Mouse (Mus musculus): ENCODE data around the gene Ncapd3. TPM values are rescaled to one million over a fixed set of nuclear protein-coding genes. Genes with fewer than 3 reads are reported as not detected.

Gene Ncapd3
- total and polyA plus RNA-seq, 3 experiments, result 29.9 to 39.2 (median 33.7) TPM

DNA sequence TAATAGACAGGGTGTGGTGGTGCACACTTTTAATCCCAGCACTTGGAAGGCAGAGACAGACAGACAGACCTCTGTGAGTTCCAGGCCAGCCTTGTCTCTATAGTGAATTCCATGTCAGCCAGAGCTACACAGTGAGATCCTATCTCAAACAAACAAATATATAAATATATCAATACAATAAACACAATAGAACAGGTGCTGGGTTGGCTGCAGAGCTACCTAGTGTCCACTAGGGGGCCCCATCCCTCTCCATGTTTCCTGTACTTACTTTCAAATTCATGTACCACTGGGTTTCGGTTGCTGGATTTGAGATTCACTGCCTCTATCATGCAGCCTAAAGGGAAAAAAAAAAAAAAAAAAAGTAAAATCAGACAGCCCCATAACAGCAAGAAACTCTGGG lies 76.1 kb downstream of the Ncapd3 start:
- H3K9me3 ChIP-seq (replicated peaks; ENCODE audit: low read length), result peaks cover 12% of the 10 kb centered on the region
- H3K27ac ChIP-seq (ENCODE audit: insufficient read depth, low read depth), result no peak overlapping the region
- DNase-seq (ENCODE audit: extremely low read depth), result peak; percentile 27
- H3K4me1 ChIP-seq (ENCODE audit: control insufficient read depth in 1 of 2, insufficient read depth in 2 of 2), result peaks cover 3 to 10% of the 10 kb centered on the region in 2 experiments; a peak in 3 of 4 replicates
- no peak for TF ChIP-seq JUND (conservative IDR thresholded peaks at IDR 0.05; ENCODE audit: low read depth, low read length)
- TF ChIP-seq PAX5 (IDR thresholded peaks at IDR 0.05; ENCODE audit: low read length), result no peak
- TF ChIP-seq POLR2A (IDR thresholded peaks at IDR 0.05; ENCODE audit: low read depth, low read length), result no peak
- TF ChIP-seq RAD21 (IDR thresholded peaks at IDR 0.05; ENCODE audit: low read depth, low read length), result peak; percentile 49
- peak; percentile 29; the same call in 1 of the 2 replicates for TF ChIP-seq IRF4 (IDR thresholded peaks at IDR 0.05; ENCODE audit: low read depth, low read length)
- TF ChIP-seq SMC3 (IDR thresholded peaks at IDR 0.05; ENCODE audit: low read depth, low read length), result peak; percentile 56
- peak; percentile 37 to 71; a peak in 3 of 4 replicates for TF ChIP-seq CTCF (conservative IDR thresholded peaks at IDR 0.05 in 1 of 2, IDR thresholded peaks at IDR 0.05 in 1 of 2; ENCODE audit: low read depth in 2 of 2, low read length in 2 of 2)
- dilution Hi-C loops (cut with MboI; ENCODE audit: extremely low pct_ligation_motif_present, extremely low pct_unique_long_range_greater_than_20kb, low sequenced_read_pairs) (no loop called here), in situ Hi-C loops (cut with MboI; ENCODE audit: low pct_ligation_motif_present, low pct_unique_long_range_greater_than_20kb, low sequenced_read_pairs) (no loop called here)
- no peak overlapping the region for H3K4me2 ChIP-seq (ENCODE audit: insufficient read depth, low read depth, poor library complexity, severe bottlenecking)
- peaks cover 0 to 15% of the 10 kb centered on the region in 2 experiments for H3K36me3 ChIP-seq (replicated peaks in 1 of 2; ENCODE audit: control insufficient read depth in 1 of 2, insufficient read depth in 1 of 2, low read length in 1 of 2)
- H3K9ac ChIP-seq (ENCODE audit: insufficient read depth, low read depth), result no peak overlapping the region
- H3K79me2 ChIP-seq (replicated peaks; ENCODE audit: control insufficient read depth, extremely low read depth, insufficient read depth, poor library complexity, severe bottlenecking), result no peaks in the 10 kb centered on the region
- no peak overlapping the region for H3K4me3 ChIP-seq (replicated peaks in 1 of 3; ENCODE audit: low read depth in 2 of 3, low read length in 2 of 3, poor library complexity in 1 of 3)
- H3K27me3 ChIP-seq (replicated peaks), result no peaks in the 10 kb centered on the region

DNA sequence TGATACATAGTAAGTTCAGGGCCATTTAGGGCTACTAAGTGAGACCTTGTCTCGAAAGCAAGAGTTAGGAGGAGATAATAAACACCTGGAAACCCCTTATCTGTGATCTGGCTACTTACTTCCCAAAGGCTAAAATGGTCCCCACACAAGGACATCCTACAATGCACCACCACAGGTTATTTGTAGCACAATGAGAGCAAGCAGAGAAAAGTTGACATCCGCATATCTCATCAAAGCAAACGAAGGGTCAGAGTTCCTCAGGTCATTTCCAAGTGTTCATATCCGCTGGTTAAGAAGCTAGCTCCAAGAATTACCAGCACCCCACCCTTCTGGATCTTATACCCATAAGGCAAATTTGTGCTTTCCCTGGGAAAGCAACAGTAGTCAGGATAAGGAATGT lies 78.5 kb downstream of the Ncapd3 start:
- Histone ChIP-seq H3K9me3 (replicated peaks; ENCODE audit: low read length) (peaks cover 12% of the 10 kb centered on the region), H3K4me2 (ENCODE audit: insufficient read depth, low read depth, poor library complexity, severe bottlenecking) (no peak overlapping the region), H3K4me1 (ENCODE audit: control insufficient read depth in 1 of 2, insufficient read depth in 2 of 2) (peaks cover 3 to 15% of the 10 kb centered on the region in 2 experiments; a peak in 3 of 4 replicates), H3K79me2 (replicated peaks; ENCODE audit: control insufficient read depth, extremely low read depth, insufficient read depth, poor library complexity, severe bottlenecking) (no peaks in the 10 kb centered on the region), H3K27ac (ENCODE audit: insufficient read depth, low read depth) (no peak overlapping the region), H3K27me3 (replicated peaks) (no peaks in the 10 kb centered on the region), H3K36me3 (replicated peaks in 1 of 2; ENCODE audit: control insufficient read depth in 1 of 2, insufficient read depth in 1 of 2, low read length in 1 of 2) (no peaks in the 10 kb centered on the region), H3K9ac (ENCODE audit: insufficient read depth, low read depth) (no peak overlapping the region), H3K4me3 (replicated peaks in 1 of 3; ENCODE audit: low read depth in 2 of 3, low read length in 2 of 3, poor library complexity in 1 of 3) (no peak overlapping the region)
- TF ChIP-seq UBTF (IDR thresholded peaks at IDR 0.05; ENCODE audit: low read depth, low read length), result no peak
- no peak for TF ChIP-seq MEF2A (IDR thresholded peaks at IDR 0.05; ENCODE audit: borderline replicate concordance, low read depth, low read length)
- no peak for TF ChIP-seq ELF1 (IDR thresholded peaks at IDR 0.05; ENCODE audit: low read depth, low read length)
- no peak for TF ChIP-seq IRF4 (IDR thresholded peaks at IDR 0.05; ENCODE audit: low read depth, low read length)
- TF ChIP-seq POLR2A (IDR thresholded peaks at IDR 0.05; ENCODE audit: low read depth, low read length), result no peak
- no peak for TF ChIP-seq JUN (IDR thresholded peaks at IDR 0.05; ENCODE audit: insufficient read depth, low read depth, low read length)
- TF ChIP-seq MAX (IDR thresholded peaks at IDR 0.05; ENCODE audit: low read length), result no peak
- TF ChIP-seq ZMIZ1 (IDR thresholded peaks at IDR 0.05; ENCODE audit: low read depth, low read length), result no peak
- TF ChIP-seq MAFK (IDR thresholded peaks at IDR 0.05; ENCODE audit: insufficient replicate concordance, low read length), result no peak
- no peak for TF ChIP-seq PAX5 (IDR thresholded peaks at IDR 0.05; ENCODE audit: low read length)
- TF ChIP-seq USF1 (IDR thresholded peaks at IDR 0.05; ENCODE audit: low read depth, low read length), result no peak
- no peak for TF ChIP-seq SMC3 (IDR thresholded peaks at IDR 0.05; ENCODE audit: low read depth, low read length)
- TF ChIP-seq MAZ (IDR thresholded peaks at IDR 0.05; ENCODE audit: low read depth, low read length), result no peak
- in situ Hi-C loops (cut with MboI; ENCODE audit: low pct_ligation_motif_present, low pct_unique_long_range_greater_than_20kb, low sequenced_read_pairs), result no loop called here
- DNase-seq (ENCODE audit: extremely low read depth), result no peak
- dilution Hi-C loops (cut with MboI; ENCODE audit: extremely low pct_ligation_motif_present, extremely low pct_unique_long_range_greater_than_20kb, low sequenced_read_pairs), result no loop called here
